Mouse (Mus musculus): ENCODE results near the gene Gabpb1.

Gene Gabpb1

GRCm38 (mm10) chr2:126587468-126587867, 88.7 kb downstream of the Gabpb1 start:
- DNase-seq: no peak

GRCm38 (mm10) chr2:126584621-126585369, 91.3 kb downstream of the Gabpb1 start:
- no peak for DNase-seq

DNA sequence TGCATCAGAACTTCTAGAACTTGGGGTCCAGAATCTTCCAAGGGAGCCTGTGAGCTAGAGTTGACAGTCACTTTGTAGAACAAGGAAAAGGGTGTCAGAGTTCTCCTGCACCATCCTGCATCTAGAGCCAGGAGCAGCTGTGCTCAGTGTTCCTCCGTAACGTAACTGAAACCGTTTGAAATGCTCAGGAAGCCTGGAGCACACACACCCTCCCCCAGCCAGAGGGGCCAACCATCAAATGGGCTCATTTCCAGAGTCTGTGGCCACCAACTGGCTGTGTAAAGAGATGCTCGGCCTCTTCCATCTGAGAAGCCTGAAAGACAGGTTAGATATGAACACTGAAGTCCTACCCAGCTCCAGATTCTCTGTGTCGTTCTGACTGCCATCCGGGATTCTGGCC, 92.2 kb downstream of the Gabpb1 start:
- no peak for DNase-seq

DNA sequence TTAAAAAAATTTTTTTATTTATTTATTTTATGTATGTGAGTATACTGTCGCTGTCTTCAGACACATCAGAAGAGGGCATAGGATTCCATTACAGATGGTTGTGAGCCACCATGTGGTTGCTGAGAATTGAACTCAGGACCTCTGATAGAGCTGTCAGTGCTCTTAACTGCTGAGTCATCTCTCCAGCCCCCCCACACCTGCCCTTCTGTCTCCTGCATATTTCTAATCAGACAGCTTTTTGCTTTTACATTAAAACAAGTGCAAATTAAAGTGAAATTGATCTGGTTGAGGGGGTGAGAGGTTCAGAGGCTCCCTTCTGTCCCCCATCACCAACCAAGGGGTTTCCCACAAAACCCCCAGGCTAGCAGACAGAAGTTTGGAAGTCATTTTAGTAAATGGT, 96.9 kb downstream of the Gabpb1 start:
- DNase-seq: no peak

Data from liver (tissue).